Mouse (Mus musculus) layer of hippocampus, adult 18-20 months (tissue): Measurements from ENCODE around the gene Slc27a4. TPM values are rescaled to one million over a fixed set of nuclear protein-coding genes. Genes with fewer than 3 reads are reported as not detected.

Experiments
- DNase-seq, 2 experiments: peaks; one replicate each; pipeline ENCODE4 v3.0.0; 2022; ENCODE audit warnings: low spot score in 2 of 2
- microRNA-seq, 2 experiments: library from miRNA; unstranded; fragments of <30 nt; microRNA quantifications; one replicate each; pipeline ENCODE4 v1.2.0; 2021
- total RNA-seq, 2 experiments: library from RNA; stranded (reverse); gene quantifications; 2 replicates each; pipeline ENCODE4 v1.2.3; 2021

The Slc27a4 gene
- total RNA-seq, 2 experiments from 2014 or later: 66.1 to 66.4 TPM

DNA sequence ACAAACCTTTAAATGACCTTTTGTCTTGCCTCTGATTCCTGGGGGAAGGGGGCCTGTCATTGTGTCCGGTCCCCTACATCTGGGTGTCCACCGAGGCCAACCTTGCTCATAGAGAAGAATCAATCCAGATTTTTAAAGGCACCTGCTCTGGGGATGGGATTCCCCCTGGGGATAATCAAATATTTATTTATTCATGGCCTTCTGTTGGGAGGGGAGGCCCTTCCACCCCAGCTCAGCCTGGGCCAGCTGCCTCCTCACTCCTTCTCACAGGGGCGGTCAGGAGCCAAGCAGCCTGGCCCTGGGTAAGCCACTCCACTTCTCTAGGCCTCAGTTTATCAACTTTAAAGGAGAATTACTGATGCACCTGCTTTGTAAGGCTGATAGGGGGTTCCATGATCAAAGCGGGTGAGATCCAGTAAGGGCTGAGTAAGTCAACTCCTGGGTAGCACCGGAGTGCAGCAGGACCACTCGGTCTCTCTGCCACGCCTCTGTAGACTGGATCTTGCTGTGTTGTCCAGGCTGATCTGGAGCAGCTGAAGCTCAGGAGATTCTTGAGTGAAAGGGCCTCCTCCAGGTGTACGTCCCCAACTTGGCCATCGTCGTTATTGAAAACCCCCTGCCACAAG, 53.3 kb downstream of the Slc27a4 start:
- DNase-seq: no peak

DNA sequence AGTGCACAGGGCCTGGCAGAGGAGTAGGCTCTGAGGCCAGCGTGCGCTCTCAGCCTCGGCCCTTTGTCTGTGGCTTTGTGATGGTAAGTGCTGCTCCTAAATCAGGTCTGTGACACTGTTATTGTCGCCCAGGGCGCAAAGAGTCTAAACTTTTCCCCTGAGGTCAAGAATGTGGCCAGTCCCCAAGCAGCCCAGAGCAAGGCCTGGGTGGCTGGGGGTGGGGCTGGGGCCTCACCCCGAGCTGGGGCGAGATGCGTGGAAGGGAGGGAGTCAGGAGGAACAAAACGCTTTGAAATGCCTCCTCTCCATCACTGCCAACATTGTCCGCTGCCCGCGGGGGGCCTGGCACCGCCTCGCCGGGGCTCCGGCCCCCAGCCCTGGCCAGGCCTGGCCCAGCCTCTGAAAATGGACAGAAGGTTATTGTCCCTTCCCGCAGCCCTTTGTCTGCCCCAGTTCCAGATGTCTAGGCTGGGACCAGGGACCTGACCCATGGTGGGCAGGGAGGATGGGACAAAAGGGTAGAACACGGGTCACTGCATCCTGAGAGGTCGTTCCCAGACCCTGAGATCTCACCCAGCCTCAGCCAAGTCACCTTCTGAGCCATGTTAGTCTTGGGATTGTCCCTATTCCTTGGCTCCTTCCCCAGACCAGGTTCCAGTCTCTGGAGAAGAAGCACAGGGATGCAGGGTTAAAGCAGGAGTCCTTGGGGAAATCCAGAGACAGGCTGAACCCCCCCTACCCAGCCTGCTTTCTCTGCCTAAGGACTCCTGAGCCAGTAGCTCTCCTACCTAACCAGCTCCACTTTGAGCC, 54.2 kb downstream of the Slc27a4 start:
- DNase-seq: peak in 1 of 2 experiments; percentile 44

DNA sequence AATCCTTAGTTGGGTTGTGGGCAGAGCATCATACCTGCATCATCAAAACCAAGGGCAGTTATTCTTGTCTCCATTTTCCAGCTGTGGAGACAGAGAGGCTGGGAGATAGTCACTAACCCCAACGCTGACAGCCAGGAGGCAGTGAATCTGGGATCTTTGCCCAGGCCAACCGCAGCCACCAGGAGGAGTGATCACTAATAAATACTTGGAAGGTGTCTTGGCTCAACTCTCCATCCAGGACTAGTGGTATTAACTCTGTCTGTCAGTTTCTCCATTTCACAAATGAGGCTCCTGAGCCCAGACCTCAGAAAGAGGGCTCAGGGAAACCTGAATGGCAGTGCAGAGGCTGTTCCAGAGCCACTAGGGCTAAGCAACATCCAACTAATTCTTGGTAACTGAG, 54.9 kb downstream of the Slc27a4 start:
- DNase-seq: no peak

DNA sequence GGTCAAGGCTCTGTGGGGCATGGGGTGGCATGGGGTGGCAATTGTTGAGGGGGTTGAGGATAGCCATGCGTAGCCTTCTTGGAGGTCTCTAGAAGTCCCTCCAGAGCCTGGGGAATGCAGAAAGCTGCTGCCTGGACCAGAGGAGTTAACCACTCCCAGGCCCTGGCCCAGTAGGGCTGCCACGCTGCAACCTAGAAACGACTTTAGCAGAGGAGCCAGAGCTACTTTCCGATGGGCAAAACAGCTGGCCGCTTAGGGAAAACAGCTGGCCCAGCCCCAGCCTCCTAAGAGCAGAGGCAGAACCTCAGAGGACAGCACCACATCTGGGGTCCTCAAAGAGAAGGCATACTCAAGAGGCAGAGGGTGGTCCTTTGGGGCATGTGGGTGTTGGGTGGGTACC, 55.5 kb downstream of the Slc27a4 start:
- DNase-seq: no peak

DNA sequence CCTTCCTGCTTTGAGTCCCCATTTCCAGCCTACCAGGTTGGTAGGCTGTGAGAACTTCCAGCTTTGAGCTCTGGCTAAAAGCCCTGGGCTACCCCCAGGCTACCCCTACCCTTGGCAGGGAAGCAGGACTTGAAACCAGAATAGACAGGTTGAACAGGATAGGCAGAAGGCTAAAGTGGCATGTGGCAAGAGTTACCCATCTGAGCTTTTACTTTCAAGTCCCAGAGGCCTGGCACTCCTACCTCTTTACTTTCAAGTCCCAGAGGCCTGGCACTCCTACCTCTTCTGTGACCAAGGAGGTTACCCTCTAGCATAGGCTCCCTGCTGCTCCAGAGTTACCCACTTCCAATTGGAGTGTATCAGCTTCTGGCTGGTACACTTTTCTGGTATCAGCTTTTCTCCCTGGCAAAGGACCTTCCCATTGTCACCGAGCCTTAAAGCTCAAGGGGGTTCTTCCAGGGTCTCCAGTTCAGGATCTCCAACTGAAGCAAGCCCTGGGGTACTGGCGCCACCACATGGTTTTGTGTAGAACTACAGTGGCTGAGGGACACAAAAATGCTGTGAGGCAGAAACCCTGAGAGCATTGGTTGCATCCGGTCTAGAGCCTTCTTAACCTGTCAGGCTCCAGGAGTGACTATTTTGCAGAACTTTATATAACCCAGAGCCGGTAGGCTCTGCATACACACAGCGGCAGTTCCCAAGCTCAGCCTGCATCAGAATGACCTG, 56.5 kb downstream of the Slc27a4 start:
- DNase-seq: peak in 1 of 2 experiments; percentile 65

DNA sequence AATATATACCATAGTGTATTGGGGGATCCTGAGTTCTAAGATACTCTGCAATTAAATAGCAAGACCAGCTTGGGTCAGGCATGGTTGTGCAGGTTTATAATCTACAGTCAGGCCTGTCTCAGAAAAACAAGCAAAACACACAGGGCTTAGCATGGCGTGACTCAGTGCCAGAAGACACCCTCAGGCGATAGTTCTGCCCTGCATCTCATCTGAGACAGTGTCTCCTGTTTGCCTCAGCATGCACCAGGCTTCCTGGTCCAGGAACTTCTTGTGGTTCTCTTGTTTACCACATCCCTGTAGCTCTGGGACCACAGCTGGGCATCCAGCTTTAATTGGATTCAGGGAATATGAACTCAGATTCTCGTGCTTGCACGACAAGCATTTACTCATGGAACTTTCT, 62.7 kb downstream of the Slc27a4 start:
- DNase-seq: no peak

Small RNAs within 50 kb of the gene (microRNA-seq; reads per million reads assigned to microRNA genes)
- gene Mir219a-2 (0 reads per million in 2 experiments), gene Mir219b (0 reads per million in 2 experiments)

Other genes starting within 250 kb of the Slc27a4 start
- gene Rapgef1, start 182.9 kb upstream of the Slc27a4 start, total RNA-seq: 10 to 100 TPM; 83.8 to 88.5 TPM
- gene Gm13420, start 50.9 kb upstream of the Slc27a4 start, total RNA-seq: under 1 TPM; 0.30 to 0.61 TPM
- not detected for gene Gm13547, start 43.3 kb upstream of the Slc27a4 start, total RNA-seq
- gene Coq4, start 15.1 kb upstream of the Slc27a4 start, total RNA-seq: 10 to 100 TPM; 22.4 to 25.2 TPM
- gene Trub2, start 14.1 kb upstream of the Slc27a4 start, total RNA-seq: 10 to 100 TPM; 40.8 to 41.4 TPM
- 10 to 100 TPM; 44.5 to 50.7 TPM for gene Urm1, start 17.4 kb downstream of the Slc27a4 start, total RNA-seq
- gene Cercam, start 66.5 kb downstream of the Slc27a4 start, total RNA-seq: 1 to 10 TPM; 7.5 to 9.0 TPM
- 10 to 100 TPM; 87.0 to 88.7 TPM for gene Odf2, start 86.6 kb downstream of the Slc27a4 start, total RNA-seq
- gene Gle1, start 132.8 kb downstream of the Slc27a4 start, total RNA-seq: 10 to 100 TPM; 43.2 to 44.4 TPM
- 100 to 1,000 TPM; 815 TPM for gene Sptan1, start 162.9 kb downstream of the Slc27a4 start, total RNA-seq
- gene Wdr34, start 246.2 kb downstream of the Slc27a4 start, total RNA-seq: 10 to 100 TPM; 38.3 to 39.4 TPM